Mouse (Mus musculus) CH12F3 (cell line): ENCODE data around the gene Tasp1.
"Not testable (repeated sequence)": the region's sequence is repeated elsewhere in the genome, so short reads cannot be mapped to it uniquely, and the experiment has no call there.

Source experiments
- in situ Hi-C: fragments of 300-500 bp; cut with MboI; formaldehyde crosslinking; loops from 2 replicates; pipeline ENCODE4 v1.14.3; 2020; ENCODE audit warnings: low sequenced_read_pairs

Gene Tasp1

DNA sequence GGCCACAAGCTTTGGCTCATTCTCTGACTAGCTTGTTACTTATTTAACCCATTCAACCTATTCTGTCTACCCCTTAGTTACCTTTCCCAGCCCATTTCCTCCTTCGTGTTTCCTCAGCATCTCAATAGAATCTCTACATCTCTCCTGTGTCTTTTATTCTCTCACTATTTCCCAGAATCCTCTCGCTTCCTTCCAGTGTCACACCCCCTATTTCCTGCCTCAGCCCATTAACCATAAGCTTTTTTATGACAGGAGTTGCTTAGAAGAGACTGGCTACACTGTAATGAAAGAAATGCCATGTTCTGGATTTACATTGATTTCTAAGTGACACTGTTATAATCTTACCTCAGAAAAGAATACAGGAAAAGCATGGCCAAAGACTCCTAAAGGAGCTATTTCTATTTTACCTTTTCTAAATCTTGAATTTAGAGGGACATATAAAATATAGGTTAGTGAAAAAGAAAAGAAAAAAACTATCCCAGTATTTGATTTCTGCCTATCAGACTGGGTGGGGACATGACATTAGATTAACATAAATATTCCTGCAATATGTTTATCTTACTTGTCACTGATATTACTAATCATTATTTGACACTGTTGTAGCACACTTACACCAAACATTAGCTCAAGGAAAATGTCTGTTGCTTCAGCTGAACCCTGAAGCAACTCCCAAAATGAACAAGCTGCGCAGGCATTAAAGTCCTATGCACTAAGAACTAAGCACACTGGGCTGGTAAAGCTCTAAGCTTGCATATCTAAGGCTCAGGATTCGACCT is 6.3 kb downstream of the Tasp1 start:
- in situ Hi-C loops = no loop called here

DNA sequence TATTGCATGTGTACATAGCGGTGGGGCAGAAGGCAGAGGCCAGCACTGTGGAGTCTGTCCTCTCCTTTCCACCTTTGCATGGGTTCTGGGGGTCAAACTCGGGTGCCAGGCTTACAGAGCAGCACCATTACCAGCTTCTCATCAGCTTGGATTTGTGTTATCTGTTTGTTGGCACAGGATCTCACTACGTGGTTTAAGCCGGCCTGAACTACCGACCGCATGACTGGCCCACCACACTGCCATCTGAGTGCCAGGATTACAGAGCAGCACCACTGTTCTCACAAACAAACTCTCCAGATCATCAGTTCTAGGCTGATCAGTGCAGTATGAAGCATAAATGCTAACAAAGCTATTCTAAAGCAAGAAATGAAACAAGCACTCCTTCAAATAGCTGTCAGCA is 8.5 kb downstream of the Tasp1 start:
- in situ Hi-C loops = no loop called here

DNA sequence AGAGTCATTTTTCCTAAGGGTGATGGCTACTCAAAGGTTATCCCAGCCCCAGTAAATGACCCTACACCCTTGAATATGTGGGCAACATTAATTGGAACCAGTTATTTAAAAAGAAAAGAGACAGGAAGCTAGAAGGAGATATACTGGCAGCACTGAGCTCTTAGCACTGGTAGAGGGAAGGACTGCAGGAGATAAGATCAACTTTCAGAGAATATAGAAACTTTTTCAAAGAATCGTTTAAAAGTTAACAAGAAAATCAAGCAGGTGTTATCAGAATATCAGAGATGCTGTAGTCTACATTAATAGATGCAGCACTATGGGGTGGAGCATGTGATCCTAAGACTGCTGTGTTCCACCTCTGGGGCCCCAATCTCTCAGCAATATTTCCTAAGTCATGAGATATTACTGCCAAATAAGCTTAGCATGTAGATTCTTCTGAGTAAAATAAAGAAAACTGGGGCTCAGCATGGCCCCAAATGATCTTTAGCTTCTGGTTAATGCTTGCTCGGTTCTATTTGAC is 14.9 kb downstream of the Tasp1 start:
- in situ Hi-C loops = no loop called here

DNA sequence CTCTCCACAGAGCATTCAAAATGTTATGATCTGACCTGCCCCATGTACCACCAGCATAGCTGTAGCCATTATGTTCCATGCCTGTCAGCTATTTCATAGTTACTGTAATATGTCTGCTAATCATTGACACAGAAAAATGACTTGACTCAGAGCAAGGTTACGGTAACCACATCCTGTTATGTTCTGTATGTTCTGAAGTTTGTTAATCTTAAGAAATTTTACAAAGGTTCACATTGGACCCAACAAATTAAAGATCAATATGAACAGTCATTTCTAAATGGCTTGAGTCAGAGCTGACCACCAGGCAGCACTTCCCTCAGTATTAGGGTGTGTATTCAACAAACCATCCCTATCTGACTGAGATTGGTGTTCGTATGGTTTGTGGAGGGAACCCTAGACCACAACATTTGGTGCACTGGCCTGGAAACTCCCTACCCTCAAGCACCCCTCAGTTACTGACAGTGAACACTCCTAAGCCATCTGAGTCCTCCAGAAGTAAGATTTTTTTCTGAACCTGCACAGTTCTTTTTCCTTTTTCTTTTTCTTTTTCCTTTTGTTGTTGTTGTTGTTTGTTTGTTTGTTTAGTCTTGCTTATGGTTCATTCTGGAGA is 24.0 kb downstream of the Tasp1 start:
- in situ Hi-C loops = no loop called here

DNA sequence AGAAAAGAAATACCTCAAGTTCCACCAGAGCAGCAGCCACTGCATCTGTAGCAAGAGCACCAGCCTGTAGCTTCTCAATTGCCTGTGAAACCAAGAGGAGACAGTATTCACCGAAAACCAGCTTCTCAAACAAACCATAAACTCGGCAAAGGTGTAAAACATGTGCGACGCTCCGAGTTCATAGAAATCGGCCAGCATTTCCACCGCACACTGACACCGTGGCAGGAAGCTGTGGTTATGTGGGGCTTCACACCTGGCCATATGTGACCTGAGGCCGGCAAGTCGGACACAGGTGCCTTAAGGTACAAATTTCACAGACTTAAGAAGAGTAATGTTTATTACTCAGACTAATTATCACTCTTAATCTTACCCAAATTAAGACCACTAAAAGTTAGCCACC is 24.5 kb downstream of the Tasp1 start:
- in situ Hi-C loops = no loop called here

DNA sequence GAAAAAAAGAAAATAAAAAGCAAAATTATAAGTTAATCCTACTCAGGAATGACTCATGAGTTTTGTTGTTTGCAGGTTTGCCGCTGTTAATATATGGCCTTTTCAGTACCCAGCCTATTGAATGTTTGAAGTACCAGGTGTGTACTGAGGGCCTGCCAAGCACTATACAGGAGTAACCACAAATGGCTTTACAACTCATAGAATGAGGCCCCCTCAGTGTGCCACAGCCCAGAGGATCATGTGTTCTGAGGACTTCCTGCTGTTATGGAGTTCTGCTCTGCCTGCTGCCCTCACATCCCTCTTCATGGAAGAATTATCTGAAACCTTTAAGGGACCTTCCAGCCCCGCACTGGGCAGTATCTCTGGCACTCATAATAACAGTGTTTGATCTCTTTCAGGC is 29.1 kb downstream of the Tasp1 start:
- in situ Hi-C loops = no loop called here

DNA sequence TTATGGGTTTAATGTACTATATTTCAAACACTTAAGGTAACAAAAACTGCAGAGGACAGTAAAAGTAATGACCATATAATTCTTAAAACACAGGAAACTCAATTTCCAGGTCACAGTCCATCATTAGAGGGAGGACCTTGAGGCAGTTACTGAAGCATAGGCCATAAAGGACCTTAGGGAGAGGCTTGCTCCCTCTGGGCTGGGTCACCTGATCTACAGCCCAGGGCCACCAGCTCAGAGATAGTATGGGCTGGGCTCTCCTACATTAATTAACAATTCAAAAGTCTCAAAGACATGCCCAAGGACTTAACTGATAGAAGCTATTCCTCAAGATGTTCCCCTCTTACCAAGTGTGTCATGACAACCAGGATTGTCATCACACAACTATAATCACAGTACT is 29.8 kb downstream of the Tasp1 start:
- in situ Hi-C loops = no loop called here

DNA sequence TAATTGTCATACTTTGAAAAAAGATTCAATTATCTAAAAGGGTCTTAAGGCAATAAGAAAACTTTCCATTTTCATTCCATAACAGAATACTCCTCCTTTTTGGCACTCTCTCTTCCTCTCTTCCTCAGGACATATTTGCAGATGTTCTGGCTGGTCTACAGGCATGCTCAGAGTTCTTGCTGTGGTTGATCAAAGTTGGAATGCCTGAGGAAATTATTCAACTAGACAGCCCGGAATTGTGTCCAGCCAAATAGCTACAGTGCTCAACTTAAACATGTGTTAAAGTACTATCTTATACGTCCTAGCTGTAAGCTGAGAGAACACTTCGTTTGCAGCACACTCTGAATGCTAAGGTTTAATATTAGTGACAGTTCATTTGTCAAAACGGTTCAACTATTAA is 41.7 kb downstream of the Tasp1 start:
- in situ Hi-C loops = no loop called here

DNA sequence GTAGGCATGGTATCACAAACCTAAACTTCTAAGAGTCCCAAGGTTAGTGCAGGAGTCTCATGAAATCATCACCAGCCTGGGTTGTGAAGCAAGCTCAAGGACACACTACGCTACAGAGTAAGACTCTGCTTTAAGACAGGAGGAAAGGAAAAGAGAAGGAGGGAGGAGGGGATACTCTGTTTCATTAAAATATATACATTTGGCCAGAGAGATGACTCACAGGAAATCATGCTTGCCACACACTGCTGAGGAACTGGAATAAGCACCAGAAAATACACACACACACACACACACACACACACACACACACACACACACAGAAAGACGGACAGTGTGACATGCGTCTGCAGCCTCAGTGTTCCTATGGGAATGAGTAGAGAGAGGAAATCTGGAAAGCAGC is 59.2 kb downstream of the Tasp1 start:
- in situ Hi-C loops = no loop called here

DNA sequence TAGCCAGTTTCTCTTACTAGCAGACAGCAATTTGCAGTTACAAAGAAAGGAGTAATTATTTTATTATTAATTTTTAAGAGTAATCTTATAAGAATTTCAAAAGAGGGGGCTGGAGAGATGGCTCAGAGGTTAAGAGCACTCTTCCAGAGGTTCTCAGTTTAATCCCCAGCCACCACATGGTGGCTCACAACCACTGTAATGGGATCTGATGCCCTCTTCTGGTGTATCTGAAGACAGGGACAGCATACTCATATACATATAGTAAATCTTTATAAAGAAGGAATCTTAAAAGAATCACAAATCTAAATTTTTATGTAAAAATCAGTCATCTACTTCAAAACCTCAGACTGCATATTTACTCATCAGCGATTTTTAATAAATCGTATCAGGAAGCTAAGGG is 68.4 kb downstream of the Tasp1 start:
- in situ Hi-C loops = no loop called here

DNA sequence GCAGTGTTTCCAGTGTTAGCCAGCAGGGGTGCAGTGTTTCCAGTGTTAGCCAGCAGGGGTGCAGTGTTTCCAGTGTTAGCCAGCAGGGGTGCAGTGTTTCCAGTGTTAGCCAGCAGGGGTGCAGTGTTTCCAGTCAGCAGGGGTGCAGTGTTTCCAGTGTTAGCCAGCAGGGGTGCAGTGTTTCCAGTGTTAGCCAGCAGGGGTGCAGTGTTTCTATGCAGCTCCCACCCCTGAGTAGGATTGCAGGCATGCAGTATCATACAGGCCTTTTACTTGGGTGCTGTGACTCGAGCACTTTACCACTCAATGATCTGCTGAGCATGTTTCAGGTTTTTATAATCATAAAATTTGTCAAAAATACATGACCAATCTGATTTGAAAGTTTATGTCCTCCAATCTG is 76.7 kb downstream of the Tasp1 start:
- in situ Hi-C loops = not testable (repeated sequence)

DNA sequence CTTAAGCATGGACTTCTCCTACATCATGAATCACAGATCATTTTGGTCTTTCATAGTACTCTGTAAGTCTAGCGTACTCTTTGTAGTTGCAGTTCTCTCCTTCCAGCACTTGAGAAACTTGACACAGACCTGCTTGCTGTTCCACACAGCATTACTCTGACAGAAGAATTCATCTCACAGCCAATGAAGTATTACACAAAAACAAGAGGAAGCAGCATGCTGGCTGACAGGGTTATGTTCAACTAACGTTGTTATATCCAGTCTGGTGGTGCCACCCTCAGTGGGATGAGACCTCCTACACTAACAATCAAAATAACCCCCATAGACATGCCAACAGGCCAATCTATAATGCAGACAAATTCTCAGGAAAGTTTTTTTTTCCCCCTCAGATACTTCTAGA is 99.2 kb downstream of the Tasp1 start:
- in situ Hi-C loops = loop anchor here (25.0 kb wide), 1 partner anchor 180 kb away; no protein-coding TSS in a partner anchor

DNA sequence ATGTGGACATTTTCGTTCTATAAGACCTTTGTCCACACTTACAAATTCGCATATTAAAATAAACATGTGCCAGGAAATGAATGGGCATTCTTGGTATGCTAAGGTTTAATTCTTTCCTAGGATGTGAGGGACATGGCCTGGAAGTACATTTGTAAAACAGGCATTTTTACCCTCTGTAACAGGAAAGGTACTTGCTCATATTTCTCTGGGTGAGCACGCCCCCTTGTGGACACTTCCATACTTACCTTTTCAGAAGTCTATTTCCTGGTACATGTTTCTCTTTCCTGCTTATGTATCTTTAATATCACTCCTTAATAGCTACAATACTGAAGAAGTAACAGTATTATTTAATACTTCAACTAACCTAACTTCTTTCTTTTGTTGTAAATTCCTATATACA is 100.3 kb downstream of the Tasp1 start:
- in situ Hi-C loops = loop anchor here (25.0 kb wide), 1 partner anchor 179 kb away; no protein-coding TSS in a partner anchor

DNA sequence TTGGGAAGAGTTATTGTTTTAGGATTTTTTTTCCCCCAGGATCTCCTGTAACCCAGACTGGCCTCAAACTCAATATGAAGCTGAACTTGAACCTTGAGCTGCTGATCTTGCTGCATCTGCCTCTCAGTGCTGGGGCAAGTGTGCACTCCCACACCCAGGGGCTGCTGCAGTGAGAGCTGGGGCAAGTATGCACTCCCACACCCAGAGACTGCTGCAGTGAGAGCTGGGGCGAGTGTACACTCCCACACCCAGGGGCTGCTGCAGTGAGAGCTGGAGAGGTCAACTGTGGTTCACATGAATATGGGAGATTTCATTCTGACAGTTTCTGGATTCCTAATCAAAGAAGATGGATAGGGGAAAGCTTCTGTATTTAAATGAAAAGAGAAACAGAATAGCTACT is 117.8 kb downstream of the Tasp1 start:
- in situ Hi-C loops = no loop called here

DNA sequence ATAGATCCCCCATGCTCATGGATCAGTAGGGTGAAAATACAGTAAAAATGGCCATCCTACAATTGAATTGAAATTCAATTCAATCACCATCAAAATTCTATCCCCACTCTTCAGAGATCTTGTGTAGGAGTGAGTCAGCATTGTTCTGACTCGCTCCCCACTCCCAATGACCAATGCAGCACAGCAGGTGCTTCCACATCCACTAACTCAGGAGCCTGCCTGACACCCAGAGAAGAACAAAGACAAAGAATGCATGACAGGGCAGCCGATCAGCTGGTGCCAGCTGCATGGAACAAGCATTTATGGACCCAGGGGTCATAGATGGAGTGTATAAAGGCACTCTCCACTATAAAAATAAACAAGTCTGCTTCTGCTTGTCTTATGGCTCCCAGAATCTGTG is 129.0 kb downstream of the Tasp1 start:
- in situ Hi-C loops = no loop called here

DNA sequence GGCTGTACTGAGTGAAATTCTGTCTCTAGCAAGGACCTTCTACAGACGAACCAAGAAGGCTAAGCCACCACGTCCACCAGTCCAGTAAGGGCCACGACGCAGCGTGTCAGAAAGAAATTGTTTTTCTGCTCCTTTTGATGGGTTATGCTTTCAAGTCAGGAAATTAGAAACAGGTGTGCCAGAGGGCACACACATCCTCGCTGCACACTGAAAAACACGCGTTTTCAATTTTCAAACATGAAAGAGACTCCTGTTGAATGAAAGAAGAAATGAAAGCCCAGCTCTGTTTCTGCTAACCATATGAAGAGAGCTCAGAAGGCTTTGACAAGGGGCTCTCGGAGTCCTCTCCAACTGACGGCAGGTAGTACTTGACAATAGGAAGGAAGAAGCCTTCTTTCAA is 132.0 kb downstream of the Tasp1 start:
- in situ Hi-C loops = no loop called here

DNA sequence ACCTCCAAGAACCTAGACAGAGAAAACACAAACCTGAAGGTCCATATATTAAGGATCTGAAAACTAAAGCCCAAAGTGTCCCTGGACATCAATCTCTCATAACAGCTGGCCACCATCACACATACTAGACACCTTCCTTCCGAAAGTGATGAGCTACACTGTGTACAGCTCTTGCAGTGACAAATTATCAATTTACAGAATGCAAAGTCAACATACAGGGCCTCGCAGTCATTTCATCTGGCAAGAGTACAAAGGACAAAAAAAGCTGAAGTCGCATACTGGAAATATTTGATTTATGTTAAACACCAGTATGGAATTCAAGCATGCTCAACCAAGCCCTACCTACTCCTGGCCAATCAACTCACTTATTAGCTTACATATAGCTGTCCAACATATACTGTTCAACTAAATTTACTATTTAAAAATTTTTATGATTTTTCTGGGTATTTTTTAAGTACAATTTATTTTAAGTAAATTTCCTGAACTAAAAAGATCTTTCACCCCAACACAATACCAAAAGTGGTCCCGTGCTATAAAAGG is 132.5 kb downstream of the Tasp1 start:
- in situ Hi-C loops = no loop called here

DNA sequence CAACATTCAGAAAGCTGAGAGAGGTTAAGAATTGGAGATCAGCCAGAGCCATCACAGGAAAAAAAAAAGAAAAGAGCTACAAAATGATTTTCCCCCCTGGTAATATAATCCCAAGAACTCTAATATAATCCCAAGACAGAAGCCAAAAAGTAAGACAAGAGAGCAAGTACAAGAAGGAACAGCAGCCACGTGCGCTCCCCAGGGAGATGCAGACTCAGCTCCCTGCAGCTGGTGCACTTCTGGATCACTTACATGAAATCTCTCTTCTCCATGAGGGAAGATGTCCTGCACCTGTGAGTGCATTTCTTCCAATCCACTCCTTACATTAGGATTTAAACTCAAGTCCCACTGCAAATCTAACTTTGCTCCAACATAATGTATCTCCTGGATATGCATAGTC is 134.4 kb downstream of the Tasp1 start:
- in situ Hi-C loops = no loop called here

DNA sequence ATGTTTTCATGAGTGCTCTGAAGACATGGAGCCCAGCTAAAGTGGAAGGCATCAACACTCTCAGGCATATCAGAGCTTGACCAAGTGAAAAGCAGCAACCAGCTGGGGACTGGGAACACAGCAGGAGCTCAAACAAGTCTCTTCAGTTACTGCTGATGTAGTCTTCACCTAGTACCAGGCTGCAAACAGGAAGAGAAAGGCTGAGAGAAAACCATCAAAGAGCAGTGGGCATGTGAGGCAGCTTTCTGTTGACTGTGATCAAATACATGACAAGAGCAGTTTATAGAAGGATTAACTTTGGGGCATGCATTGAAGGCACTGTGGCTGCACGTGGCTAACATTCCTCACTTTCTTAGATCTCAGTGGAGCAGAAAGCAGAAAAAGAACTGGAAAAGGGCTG is 141.7 kb downstream of the Tasp1 start:
- in situ Hi-C loops = no loop called here

DNA sequence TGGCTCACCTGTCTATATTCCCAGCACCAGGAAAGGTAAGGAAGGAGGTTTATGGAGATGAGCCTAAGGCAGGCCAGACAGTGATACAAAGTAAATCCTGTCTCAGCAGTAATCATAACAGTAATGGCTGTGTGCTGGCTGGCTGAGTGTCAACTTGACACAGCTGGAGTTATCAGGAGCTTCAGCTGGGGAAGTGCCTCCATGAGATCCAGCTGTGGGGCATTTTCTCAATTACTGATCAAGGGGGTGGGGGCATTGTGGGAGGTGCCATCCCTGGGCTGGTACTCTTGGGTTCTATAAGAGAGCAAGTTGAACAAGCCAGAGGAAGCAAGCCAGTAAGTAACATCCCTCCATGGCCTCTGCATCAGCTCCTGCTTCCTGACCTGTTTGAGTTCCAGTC is 145.2 kb downstream of the Tasp1 start:
- in situ Hi-C loops = not testable (repeated sequence)

DNA sequence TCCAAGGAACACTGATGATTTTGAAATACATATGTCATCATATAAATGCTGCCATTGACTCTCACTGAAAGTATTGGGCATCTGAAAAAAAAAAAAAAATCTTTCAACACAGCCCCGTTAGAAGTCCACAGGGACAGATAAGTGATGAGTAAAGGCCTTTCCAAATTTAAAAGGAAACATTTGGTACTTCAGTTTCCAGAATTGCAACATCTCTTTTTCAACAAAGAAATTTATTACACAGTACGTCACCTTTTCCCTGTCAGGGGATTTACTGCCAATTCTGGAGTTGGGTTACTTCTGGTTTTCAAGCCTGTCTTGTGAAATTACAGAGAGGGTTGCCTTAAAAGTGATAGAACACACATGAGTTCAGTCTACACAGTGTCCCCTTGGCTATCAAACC is 146.8 kb downstream of the Tasp1 start:
- in situ Hi-C loops = no loop called here

DNA sequence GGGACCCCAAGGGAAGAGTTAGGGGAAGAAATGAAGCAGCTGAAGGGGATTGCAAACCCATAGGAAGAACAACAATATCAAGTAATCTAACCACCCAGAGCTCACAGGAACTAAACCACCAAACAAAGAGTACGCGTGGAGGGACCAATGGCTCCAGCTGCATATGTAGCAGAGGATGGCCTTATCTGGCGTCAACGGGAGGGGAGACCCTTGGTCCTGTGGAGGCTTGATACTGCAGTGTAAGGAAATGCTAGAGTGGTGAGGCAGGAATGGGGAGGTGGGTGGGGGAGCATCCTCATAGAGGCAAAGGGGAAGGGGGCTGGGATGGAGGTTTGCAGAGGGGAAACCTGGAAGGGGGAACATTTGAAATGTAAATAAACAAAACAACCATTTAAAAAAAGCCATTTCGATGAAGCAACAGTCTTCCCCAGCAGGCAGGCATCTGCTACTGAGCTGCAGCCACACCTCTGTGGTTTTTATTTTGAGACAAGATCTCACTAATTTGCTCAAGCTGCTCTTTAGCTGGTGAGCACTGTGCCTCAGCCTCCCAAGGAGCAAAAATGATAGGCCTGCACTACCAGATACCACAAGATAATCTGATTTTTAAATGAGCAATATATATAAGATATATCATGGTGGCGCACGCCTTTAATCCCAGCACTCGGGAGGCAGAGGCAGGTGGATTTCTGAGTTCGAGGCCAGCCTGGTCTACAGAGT is 160.0 kb downstream of the Tasp1 start:
- in situ Hi-C loops = no loop called here
